Mouse (Mus musculus) liver, embryonic 14.5 days (tissue): ENCODE measurements around the gene Kif12.

ENCODE experiments used
- CTCF ChIP-seq: IDR thresholded peaks from 2 replicates; pipeline ENCODE4 v1.5.1; 2016; ENCODE audit warnings: antibody characterized with exemption, low read depth, control low read depth
- EP300 ChIP-seq: IDR thresholded peaks from 2 replicates; pipeline ENCODE4 v1.6.1; 2016; ENCODE audit warnings: antibody characterized with exemption, low read depth

GRCm38 (mm10) chr4:63129891-63130624, 41.9 kb downstream of the Kif12 start:
- no peak for TF ChIP-seq EP300
- no peak for TF ChIP-seq CTCF
